In the genomic region with DNA sequence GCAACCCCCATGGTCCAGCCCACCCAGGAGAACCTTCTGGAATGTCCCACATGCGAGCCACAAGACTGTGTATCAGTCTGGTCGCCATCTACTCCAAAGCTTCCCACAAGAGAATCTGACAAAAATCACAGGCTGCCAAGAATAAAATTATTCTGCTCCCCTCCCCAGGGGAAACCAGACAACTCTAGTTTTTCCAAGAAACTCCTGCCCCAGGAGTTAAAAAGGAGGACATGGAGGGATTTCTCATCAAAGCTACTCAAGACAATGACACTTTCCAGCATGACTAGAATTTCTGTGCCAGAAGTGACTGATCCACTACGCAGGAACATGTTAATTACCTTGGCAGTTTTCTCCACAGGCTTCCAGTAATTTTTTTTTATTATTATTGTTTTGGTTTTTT, we compare ENCODE assay signal across 14 mouse cellular contexts.
"Had no signal": no experiment of that assay in that cellular context is flagged by ENCODE, and none has a peak within 500 bp of the region (broad histone marks: within the 10 kb centered on the region; RNA-seq: fewer than 3 reads in every experiment).

No protein-coding gene starts in this region.

- DNase-seq: kidney, adult 2 months; kidney, postnatal 14 days; liver, embryonic 13.5 days; liver, postnatal 0 days; lung, postnatal 14 days; spleen, adult 18-20 months; thymus, adult 18-20 months had no signal

- H3K27me3 ChIP-seq: kidney, embryonic 15.5 days; limb, embryonic 12.5 days; liver, embryonic 13.5 days; lung, embryonic 15.5 days had no signal

- H3K36me3 ChIP-seq: kidney, embryonic 15.5 days; limb, embryonic 12.5 days; liver, embryonic 13.5 days; lung, embryonic 15.5 days had no signal

- H3K4me3 ChIP-seq: kidney, embryonic 15.5 days; limb, embryonic 12.5 days; liver, embryonic 13.5 days; lung, embryonic 15.5 days; megakaryocyte, embryonic 14.5 days had no signal

- H3K9ac ChIP-seq: kidney, embryonic 15.5 days; limb, embryonic 12.5 days; liver, embryonic 13.5 days; liver, postnatal 0 days; lung, embryonic 15.5 days had no signal

- H3K9me3 ChIP-seq: kidney, embryonic 15.5 days; limb, embryonic 12.5 days; liver, embryonic 13.5 days; lung, embryonic 15.5 days had no signal

- ATAC-seq: liver, postnatal 0 days; midbrain, embryonic 16.5 days had no signal

- H3K4me2 ChIP-seq: kidney, embryonic 15.5 days; limb, embryonic 12.5 days; liver, embryonic 13.5 days; lung, embryonic 15.5 days; midbrain, embryonic 11.5 days had no signal

- H3K27ac ChIP-seq: kidney, embryonic 15.5 days; limb, embryonic 12.5 days; liver, embryonic 13.5 days; lung, embryonic 15.5 days; macrophage had no signal

- H3K4me1 ChIP-seq: kidney, embryonic 15.5 days; lung, embryonic 15.5 days had no signal
